Mouse (Mus musculus) embryonic facial prominence, embryonic 13.5 days (tissue): ENCODE results near the gene Adamts4. TPM values are rescaled to one million over a fixed set of nuclear protein-coding genes. Genes with fewer than 3 reads are reported as not detected.
A peak's percentile ranks its signal among the peaks of the same experiment; 100 is the strongest.

Experiments
- ATAC-seq: fragments of 200-750 bp; cut with Nextera tagmentation; 2 replicates; pipeline ENCODE4 v1.8.0; 2017; ENCODE audit warnings: low read depth; ENCODE audit not compliant: insufficient number of reproducible peaks, insufficient read depth, low FRiP score, low TSS enrichment
- H3K27ac ChIP-seq: fragments of 300-500 bp; sonication (generic); 2 replicates; pipeline ENCODE4 v1.5.1; 2015; ENCODE audit warnings: moderate library complexity, mild to moderate bottlenecking, inconsistent platforms
- H3K27me3 ChIP-seq: fragments of 300-500 bp; sonication (generic); 2 replicates; pipeline ENCODE4 v1.6.1; 2015; ENCODE audit warnings: mild to moderate bottlenecking, inconsistent platforms
- H3K36me3 ChIP-seq: fragments of 300-500 bp; sonication (generic); 2 replicates; pipeline ENCODE4 v1.6.1; 2015; ENCODE audit warnings: mild to moderate bottlenecking, inconsistent platforms
- H3K4me1 ChIP-seq: fragments of 300-500 bp; sonication (generic); 2 replicates; pipeline ENCODE4 v1.6.1; 2015; ENCODE audit warnings: inconsistent platforms
- H3K4me2 ChIP-seq: fragments of 300-500 bp; sonication (generic); 2 replicates; pipeline ENCODE4 v1.6.1; 2015; ENCODE audit warnings: moderate library complexity, mild to moderate bottlenecking, inconsistent platforms
- H3K4me3 ChIP-seq: fragments of 300-500 bp; sonication (generic); 2 replicates; pipeline ENCODE4 v1.5.1; 2015; ENCODE audit warnings: mild to moderate bottlenecking, inconsistent platforms
- H3K9ac ChIP-seq: fragments of 300-500 bp; sonication (generic); 2 replicates; pipeline ENCODE4 v1.6.1; 2015; ENCODE audit warnings: mild to moderate bottlenecking, inconsistent platforms
- H3K9me3 ChIP-seq: fragments of 300-500 bp; sonication (generic); 2 replicates; pipeline ENCODE4 v1.6.1; 2016; ENCODE audit warnings: inconsistent platforms
- WGBS: fragments of 180-500 bp; shearing (Covaris S2); methylation state at CpG from one replicate; pipeline ENCODE4 v1.1.7; 2015; ENCODE audit warnings: mixed read lengths; 5-methylcytosine and 5-hydroxymethylcytosine counted together
- polyA plus RNA-seq: library from polyadenylated mRNA; unstranded; fragments of >200 nt; fragmentation: Nextera tagmentation; extraction: Ambion mirVana; gene quantifications from 2 replicates; pipeline ENCODE4 v1.2.1, GENCODE M21; 2015

Gene Adamts4
- polyA plus RNA-seq, 1 experiment from 2014 or later, result 25.6 TPM

GRCm38 (mm10) chr1:171260316-171260715, 10.1 kb downstream of the Adamts4 start:
- H3K27me3 ChIP-seq, result no peaks in the 10 kb centered on the region
- peaks cover 26% of the 10 kb centered on the region for H3K4me1 ChIP-seq
- no peak overlapping the region for H3K27ac ChIP-seq
- H3K9ac ChIP-seq, result no peak overlapping the region
- WGBS, result 80% methylated on average over 3 of the region's 3 CpGs
- no peaks in the 10 kb centered on the region for H3K9me3 ChIP-seq
- no peak overlapping the region for H3K4me3 ChIP-seq
- H3K4me2 ChIP-seq, result no peak overlapping the region
- no peak for ATAC-seq
- peaks cover 45% of the 10 kb centered on the region for H3K36me3 ChIP-seq

- 2% methylated on average over 8 of the region's 8 CpGs for WGBS
- Histone ChIP-seq H3K9ac (0 out of 2 replicates have a peak overlapping the region, but pooled peaks have one; percentile 46), H3K9me3 (no peaks in the 10 kb centered on the region), H3K4me3 (peak overlapping the region; percentile 28), H3K27ac (peak overlapping the region; percentile 93), H3K4me1 (peaks cover 26% of the 10 kb centered on the region), H3K27me3 (no peaks in the 10 kb centered on the region), H3K36me3 (peaks cover 24% of the 10 kb centered on the region), H3K4me2 (peak overlapping the region; percentile 59)
- peak; percentile 77 for ATAC-seq
Measured at GRCm38 (mm10) chr1:171262594-171263130, 12.4 kb downstream of the Adamts4 start.

- Histone ChIP-seq H3K36me3 (peaks cover 19% of the 10 kb centered on the region), H3K27me3 (no peaks in the 10 kb centered on the region), H3K9ac (no peak overlapping the region), H3K4me1 (peaks cover 22% of the 10 kb centered on the region), H3K4me3 (peak overlapping the region; percentile 28; the same call in 1 of the 2 replicates), H3K27ac (peak overlapping the region; percentile 93), H3K9me3 (no peaks in the 10 kb centered on the region), H3K4me2 (peak overlapping the region; percentile 59)
- WGBS, result 4% methylated on average over 2 of the region's 2 CpGs
- ATAC-seq, result peak; percentile 79
Measured at GRCm38 (mm10) chr1:171263185-171263611, 13.0 kb downstream of the Adamts4 start.

GRCm38 (mm10) chr1:171263666-171264461, 13.6 kb downstream of the Adamts4 start:
- peaks cover 22% of the 10 kb centered on the region for H3K4me1 ChIP-seq
- H3K27me3 ChIP-seq, result no peaks in the 10 kb centered on the region
- peak overlapping the region; percentile 59 for H3K4me2 ChIP-seq
- no peak for ATAC-seq
- no peak overlapping the region for H3K9ac ChIP-seq
- H3K36me3 ChIP-seq, result peaks cover 14% of the 10 kb centered on the region
- H3K9me3 ChIP-seq, result no peaks in the 10 kb centered on the region
- 69% methylated on average over 3 of the region's 3 CpGs for WGBS
- no peak overlapping the region for H3K4me3 ChIP-seq
- peak overlapping the region; percentile 93 for H3K27ac ChIP-seq

GRCm38 (mm10) chr1:171265971-171266744, 15.9 kb downstream of the Adamts4 start:
- Histone ChIP-seq H3K4me1 (peaks cover 29% of the 10 kb centered on the region), H3K27ac (no peak overlapping the region), H3K4me3 (no peak overlapping the region), H3K9ac (no peak overlapping the region), H3K9me3 (no peaks in the 10 kb centered on the region), H3K36me3 (no peaks in the 10 kb centered on the region), H3K4me2 (no peak overlapping the region), H3K27me3 (no peaks in the 10 kb centered on the region)
- WGBS, result 35% methylated on average over 4 of the region's 4 CpGs
- ATAC-seq, result no peak

- Histone ChIP-seq H3K36me3 (peaks cover 17% of the 10 kb centered on the region), H3K4me1 (peaks cover 25% of the 10 kb centered on the region), H3K4me2 (no peak overlapping the region), H3K9me3 (no peaks in the 10 kb centered on the region), H3K27ac (no peak overlapping the region), H3K4me3 (no peak overlapping the region), H3K27me3 (no peaks in the 10 kb centered on the region), H3K9ac (no peak overlapping the region)
- no peak for ATAC-seq
- 56% methylated on average over 1 of the region's 1 CpGs for WGBS
Measured at GRCm38 (mm10) chr1:171268341-171268740, 18.1 kb downstream of the Adamts4 start.

GRCm38 (mm10) chr1:171269848-171270572, 19.8 kb downstream of the Adamts4 start, which contains the start of gene B4galt3:
TSS of gene B4galt3 (plus strand) at chr1:171270328.
- WGBS, result 3% methylated on average over 36 of the region's 36 CpGs
- no peaks in the 10 kb centered on the region for H3K9me3 ChIP-seq
- H3K4me2 ChIP-seq, result peak within 1 kb of the TSS; percentile 95
- H3K4me1 ChIP-seq, result peaks cover 20% of the 10 kb centered on the region
- H3K36me3 ChIP-seq, result peaks cover 34% of the 10 kb centered on the region
- no peaks in the 10 kb centered on the region for H3K27me3 ChIP-seq
- peak within 1 kb of the TSS; percentile 85 for H3K9ac ChIP-seq
- H3K27ac ChIP-seq, result peak within 1 kb of the TSS; percentile 68
- peak within 1 kb of the TSS; percentile 83 for H3K4me3 ChIP-seq
- ATAC-seq, result peak; percentile 90

GRCm38 (mm10) chr1:171270573-171270900, 20.3 kb downstream of the Adamts4 start:
- Histone ChIP-seq H3K4me3 (peak overlapping the region; percentile 83), H3K27ac (peak overlapping the region; percentile 68), H3K4me1 (peaks cover 20% of the 10 kb centered on the region), H3K36me3 (peaks cover 39% of the 10 kb centered on the region), H3K4me2 (peak overlapping the region; percentile 95), H3K9me3 (no peaks in the 10 kb centered on the region), H3K27me3 (no peaks in the 10 kb centered on the region), H3K9ac (peak overlapping the region; percentile 85)
- 1% methylated on average over 19 of the region's 19 CpGs for WGBS
- peak; percentile 65 for ATAC-seq

GRCm38 (mm10) chr1:171271196-171271595, 21.0 kb downstream of the Adamts4 start:
- Histone ChIP-seq H3K27ac (no peak overlapping the region), H3K36me3 (peaks cover 46% of the 10 kb centered on the region), H3K27me3 (no peaks in the 10 kb centered on the region), H3K4me2 (peak overlapping the region; percentile 95), H3K9me3 (no peaks in the 10 kb centered on the region), H3K4me3 (peak overlapping the region; percentile 83), H3K9ac (peak overlapping the region; percentile 85), H3K4me1 (peaks cover 20% of the 10 kb centered on the region)
- 44% methylated on average over 9 of the region's 9 CpGs for WGBS
- ATAC-seq, result no peak

- Histone ChIP-seq H3K9me3 (no peaks in the 10 kb centered on the region), H3K4me3 (peak overlapping the region; percentile 83), H3K4me2 (peak overlapping the region; percentile 95), H3K27ac (no peak overlapping the region), H3K9ac (no peak overlapping the region), H3K36me3 (peaks cover 50% of the 10 kb centered on the region), H3K27me3 (no peaks in the 10 kb centered on the region), H3K4me1 (peaks cover 20% of the 10 kb centered on the region)
- no peak for ATAC-seq
- 67% methylated on average over 10 of the region's 10 CpGs for WGBS
Measured at GRCm38 (mm10) chr1:171271622-171272021, 21.4 kb downstream of the Adamts4 start.

GRCm38 (mm10) chr1:171272086-171272485, 21.9 kb downstream of the Adamts4 start:
- 91% methylated on average over 3 of the region's 3 CpGs for WGBS

More at GRCm38 (mm10) chr1:171272086-171272485, 21.9 kb downstream of the Adamts4 start:
- ATAC-seq, result no peak
- H3K4me2 ChIP-seq, result peak overlapping the region; percentile 95; the same call in 1 of the 2 replicates
- no peak overlapping the region for H3K9ac ChIP-seq
- H3K9me3 ChIP-seq, result no peaks in the 10 kb centered on the region
- no peak overlapping the region for H3K4me3 ChIP-seq
- H3K27ac ChIP-seq, result no peak overlapping the region
- H3K4me1 ChIP-seq, result peaks cover 20% of the 10 kb centered on the region
- no peaks in the 10 kb centered on the region for H3K27me3 ChIP-seq
- H3K36me3 ChIP-seq, result peaks cover 55% of the 10 kb centered on the region
